Mouse (Mus musculus) brain, embryonic 14.5 days (tissue): ENCODE results near the gene Ly75.

Experiments used
- CTCF ChIP-seq: fragments of 200-500 bp; IDR thresholded peaks from 2 replicates; pipeline ENCODE4 v1.5.1; 2012; ENCODE audit warnings: inconsistent platforms, mild to moderate bottlenecking, moderate library complexity, borderline replicate concordance; ENCODE audit not compliant: insufficient read depth, insufficient read length; ENCODE audit errors: extremely low read depth
- POLR2A ChIP-seq: fragments of 200-500 bp; IDR thresholded peaks from 2 replicates; pipeline ENCODE4 v1.6.1; 2012; ENCODE audit warnings: mild to moderate bottlenecking, inconsistent platforms, borderline replicate concordance; ENCODE audit not compliant: poor library complexity, insufficient read depth, insufficient read length, severe bottlenecking; ENCODE audit errors: extremely low read depth

GRCm38 (mm10) chr2:60382346-60382745, 757 bp downstream of the Ly75 start:
- TF ChIP-seq POLR2A = no peak
- no peak for TF ChIP-seq CTCF
